Mouse (Mus musculus): ENCODE data around the gene Slc12a5. TPM values are rescaled to one million over a fixed set of nuclear protein-coding genes. Genes with fewer than 3 reads are reported as not detected.

Slc12a5 gene
- total and polyA plus RNA-seq, 3 experiments, result 0.50 to 1.3 TPM; not detected in 1

DNA sequence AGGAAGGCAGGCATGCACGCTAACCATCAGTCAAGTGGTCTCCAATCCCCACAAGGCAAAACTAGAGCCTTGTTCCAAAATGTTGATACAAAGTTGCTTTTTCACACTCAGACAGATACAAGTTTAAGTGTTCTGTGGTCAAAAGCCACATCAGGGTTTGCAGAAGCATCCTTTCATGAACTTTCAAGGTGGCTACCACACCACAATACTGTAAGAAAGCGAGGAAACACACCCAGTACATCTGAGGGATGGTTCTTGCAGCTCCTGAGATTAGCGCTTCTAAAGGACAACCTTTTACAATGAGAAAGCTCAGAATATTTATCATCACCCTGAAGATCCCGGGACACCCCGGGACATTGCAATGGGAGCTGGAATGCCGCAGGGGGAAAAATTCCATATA is 72.7 kb downstream of the Slc12a5 start:
- 0 out of 2 replicates have a peak, but pooled peaks have one; percentile 10 for TF ChIP-seq CHD1 (IDR thresholded peaks at IDR 0.05; ENCODE audit: low read depth, low read length)
- TF ChIP-seq TBP (IDR thresholded peaks at IDR 0.05; ENCODE audit: low read depth, low read length), result no peak
- peaks cover 0 to 26% of the 10 kb centered on the region in 2 experiments; a peak in 3 of 4 replicates for H3K36me3 ChIP-seq (ENCODE audit: control insufficient read depth in 1 of 2, insufficient read depth in 2 of 2, low read length in 2 of 2)
- H3K4me3 ChIP-seq (ENCODE audit: control insufficient read depth in 1 of 2, insufficient read depth in 1 of 2, low read depth in 2 of 2, low read length in 2 of 2), result peak overlapping the region; percentile 91 to 92
- no peak overlapping the region for H3K27ac ChIP-seq (ENCODE audit: control insufficient read depth, low read depth, low read length)
- H3K4me1 ChIP-seq (ENCODE audit: control insufficient read depth in 1 of 2, insufficient read depth in 2 of 2, low read length in 2 of 2), result peaks cover 3 to 12% of the 10 kb centered on the region in 2 experiments
- H3K9me3 ChIP-seq (replicated peaks; ENCODE audit: insufficient read depth, low read length), result no peaks in the 10 kb centered on the region
- H3K27me3 ChIP-seq (ENCODE audit: control insufficient read depth in 1 of 2, insufficient read depth in 2 of 2, low read length in 2 of 2), result no peaks in the 10 kb centered on the region
- no peak for DNase-seq (ENCODE audit: low read depth, low spot score)
- H3K79me2 ChIP-seq (ENCODE audit: control insufficient read depth, insufficient read depth, low read length, poor library complexity), result peaks cover 51% of the 10 kb centered on the region
- peak overlapping the region; percentile 95 for H3K9ac ChIP-seq (ENCODE audit: control insufficient read depth, low read depth, low read length, poor library complexity, severe bottlenecking)

DNA sequence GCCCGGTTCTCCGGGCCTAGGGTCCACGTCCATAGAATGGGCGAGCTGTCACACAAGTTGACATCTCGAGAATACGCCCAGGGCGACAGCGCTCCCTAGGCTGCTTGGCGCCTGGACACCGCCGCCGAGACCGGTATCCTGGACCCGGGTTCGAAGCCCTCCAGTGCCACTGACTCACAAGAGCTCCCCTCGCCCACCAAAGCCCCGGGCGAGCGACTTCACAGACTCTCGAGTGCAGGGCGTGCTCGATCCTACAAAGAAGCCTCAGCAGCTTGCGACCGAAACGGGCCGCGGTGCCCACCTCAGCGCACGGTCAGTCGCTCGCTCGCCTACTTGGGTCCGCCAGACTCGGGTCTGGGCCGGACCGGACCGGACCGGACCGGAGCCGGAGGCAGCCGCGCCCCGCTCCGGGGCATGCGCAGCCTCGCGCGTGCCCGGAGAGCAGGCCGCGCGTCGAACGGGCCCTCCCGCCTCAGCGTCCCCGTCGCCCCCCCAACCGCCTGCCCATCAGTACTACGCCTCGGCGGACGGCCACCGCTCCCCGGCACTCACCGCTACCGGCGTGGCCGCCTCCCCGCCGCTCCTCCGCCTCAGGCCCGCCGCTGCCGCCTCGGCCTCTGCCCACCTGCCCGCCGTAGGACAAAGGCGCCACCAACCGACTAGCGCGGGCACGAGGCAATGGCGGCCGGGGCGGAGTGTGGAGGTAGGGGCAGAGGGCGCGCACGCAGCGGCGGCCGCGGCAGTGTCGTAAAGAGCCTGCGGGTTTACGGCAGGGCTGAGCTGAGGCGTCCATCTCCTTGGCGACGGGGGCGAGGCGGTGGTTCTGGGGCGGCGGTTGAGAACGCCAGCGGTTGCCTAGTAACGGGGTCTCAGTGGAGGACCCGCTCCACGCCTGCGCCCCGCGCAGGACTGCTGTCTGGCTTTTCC is 73.8 kb downstream of the Slc12a5 start, which contains the start of gene Ncoa5:
Gene Ncoa5, minus strand, starts transcription at position 737 of the 927 bp plus-strand sequence.
- Histone ChIP-seq H3K4me1 (ENCODE audit: control insufficient read depth in 1 of 2, insufficient read depth in 2 of 2, low read length in 2 of 2) (peaks cover 3 to 12% of the 10 kb centered on the region in 2 experiments), H3K27ac (ENCODE audit: control insufficient read depth, low read depth, low read length) (peak within 1 kb of the TSS; percentile 36), H3K9ac (ENCODE audit: control insufficient read depth, low read depth, low read length, poor library complexity, severe bottlenecking) (peak within 1 kb of the TSS; percentile 95)

More for the DNA sequence above, 73.8 kb downstream of the Slc12a5 start, which contains the start of gene Ncoa5:
- TF ChIP-seq SIN3A (IDR thresholded peaks at IDR 0.05; ENCODE audit: low read length) (peak; percentile 99), POLR2AphosphoS5 (IDR thresholded peaks at IDR 0.05; ENCODE audit: borderline replicate concordance, low read depth, low read length) (no peak), MXI1 (IDR thresholded peaks at IDR 0.05; ENCODE audit: low read depth, low read length) (peak; percentile 96), TAL1 (IDR thresholded peaks at IDR 0.05; ENCODE audit: low read length) (no peak), MYC (IDR thresholded peaks at IDR 0.05; ENCODE audit: low read depth, low read length) (peak; percentile 66; the same call in 1 of the 2 replicates), ZKSCAN1 (IDR thresholded peaks at IDR 0.05; ENCODE audit: low read depth, low read length) (no peak), ELF1 (IDR thresholded peaks at IDR 0.05; ENCODE audit: low read depth, low read length) (peak; percentile 65), MAFK (IDR thresholded peaks at IDR 0.05; ENCODE audit: borderline replicate concordance, low read depth, low read length) (no peak), MAX (IDR thresholded peaks at IDR 0.05; ENCODE audit: low read length) (0 out of 2 replicates have a peak, but pooled peaks have one; percentile 64), GABPA (IDR thresholded peaks at IDR 0.05; ENCODE audit: low read depth, low read length) (no peak), ZNF384 (IDR thresholded peaks at IDR 0.05; ENCODE audit: low read depth, low read length) (no peak), MAZ (IDR thresholded peaks at IDR 0.05; ENCODE audit: low read depth, low read length) (peak; percentile 71; the same call in 1 of the 2 replicates), ZC3H11A (IDR thresholded peaks at IDR 0.05; ENCODE audit: low read depth, low read length) (no peak), POLR2A (IDR thresholded peaks at IDR 0.05; ENCODE audit: control insufficient read depth in 1 of 2, insufficient read depth in 1 of 2, low read depth in 1 of 2, low read length in 2 of 2, poor library complexity in 1 of 2) (peak; percentile 84 to 87), CTCF (IDR thresholded peaks at IDR 0.05 in 2 of 3, conservative IDR thresholded peaks at IDR 0.05 in 1 of 3; ENCODE audit: control insufficient read depth in 1 of 3, insufficient read depth in 1 of 3, low read depth in 2 of 3, low read length in 3 of 3, poor library complexity in 1 of 3, severe bottlenecking in 1 of 3) (peak in 1 of 3 experiments; percentile 21; a peak in 3 of 6 replicates), CHD1 (IDR thresholded peaks at IDR 0.05; ENCODE audit: low read depth, low read length) (0 out of 2 replicates have a peak, but pooled peaks have one; percentile 3), SMC3 (IDR thresholded peaks at IDR 0.05; ENCODE audit: low read depth, low read length) (no peak), NELFE (IDR thresholded peaks at IDR 0.05; ENCODE audit: low read depth, low read length) (peak; percentile 82), ETS1 (IDR thresholded peaks at IDR 0.05; ENCODE audit: low read depth, low read length) (no peak), POLR2AphosphoS2 (IDR thresholded peaks at IDR 0.05; ENCODE audit: low read length) (peak; percentile 66; the same call in 1 of the 2 replicates), RCOR1 (IDR thresholded peaks at IDR 0.05; ENCODE audit: low read depth, low read length) (no peak), ZMIZ1 (IDR thresholded peaks at IDR 0.05; ENCODE audit: low read depth, low read length) (peak; percentile 33; the same call in 1 of the 2 replicates), NRF1 (IDR thresholded peaks at IDR 0.05; ENCODE audit: insufficient read depth, low read depth, low read length, poor library complexity, severe bottlenecking) (peak; percentile 73), TCF12 (IDR thresholded peaks at IDR 0.05; ENCODE audit: low read depth, low read length) (peak; percentile 44; the same call in 1 of the 2 replicates), HCFC1 (IDR thresholded peaks at IDR 0.05; ENCODE audit: low read depth, low read length) (peak; percentile 90)
- peak within 1 kb of the TSS; percentile 91 to 92 for H3K4me3 ChIP-seq (ENCODE audit: control insufficient read depth in 1 of 2, insufficient read depth in 1 of 2, low read depth in 2 of 2, low read length in 2 of 2)
- H3K9me3 ChIP-seq (replicated peaks; ENCODE audit: insufficient read depth, low read length), result no peaks in the 10 kb centered on the region
- H3K27me3 ChIP-seq (ENCODE audit: control insufficient read depth in 1 of 2, insufficient read depth in 2 of 2, low read length in 2 of 2), result peaks cover 0 to 4% of the 10 kb centered on the region in 2 experiments; a peak in 1 of 4 replicates
- DNase-seq (ENCODE audit: low read depth, low spot score), result peak; percentile 97
- H3K36me3 ChIP-seq (ENCODE audit: control insufficient read depth in 1 of 2, insufficient read depth in 2 of 2, low read length in 2 of 2), result peaks cover 0 to 24% of the 10 kb centered on the region in 2 experiments; a peak in 3 of 4 replicates
- H3K79me2 ChIP-seq (ENCODE audit: control insufficient read depth, insufficient read depth, low read length, poor library complexity), result peaks cover 40% of the 10 kb centered on the region

Measured in MEL (cell line).